In the genomic region with DNA sequence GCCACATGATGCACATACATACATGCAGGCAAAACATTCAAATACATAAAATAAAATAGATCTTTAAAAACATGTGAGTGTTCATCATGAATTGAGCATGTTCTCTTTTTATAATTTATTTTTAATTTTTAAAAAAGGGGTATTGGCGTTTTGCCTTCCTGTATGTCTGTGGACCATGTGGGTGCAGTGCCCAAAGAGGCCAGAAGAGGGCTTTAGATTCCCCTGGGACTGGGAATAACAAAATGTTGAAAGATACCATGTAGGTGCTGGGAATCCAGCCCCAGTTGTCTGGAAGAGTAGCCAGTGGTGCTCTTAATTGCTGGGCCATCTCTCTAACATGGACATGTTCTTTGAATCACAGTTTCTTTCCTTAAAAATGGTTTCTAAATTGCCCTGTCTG, we compare ENCODE assay signal across 15 mouse cellular contexts.
DNase-seq lines count a peak whose midpoint lies in the region; ATAC-seq and TF ChIP-seq lines count a peak whose summit lies in the region.
"Had no signal": no experiment of that assay in that cellular context is flagged by ENCODE, and none has a peak within 500 bp of the region (broad histone marks: within the 10 kb centered on the region; RNA-seq: fewer than 3 reads in every experiment).

No protein-coding gene starts in this region.

- no peaks in the 10 kb centered on the region for H3K4me1 ChIP-seq in liver, postnatal 0 days (ENCODE audit: insufficient read depth)
- no peaks in the 10 kb centered on the region for H3K4me1 ChIP-seq in liver, embryonic 11.5 days (replicated peaks; ENCODE audit: control insufficient read depth, insufficient read depth, low read length)
- H3K4me1 ChIP-seq: embryonic facial prominence, embryonic 15.5 days had no signal

- intact Hi-C loops in gastrocnemius, adult 2 months (cut with DNase I), result no loop called here

- no peak for TF ChIP-seq EP300 in liver, postnatal 0 days (IDR thresholded peaks at IDR 0.05; ENCODE audit: low read depth)

- H3K9ac ChIP-seq in liver, postnatal 0 days (replicated peaks), result no peak overlapping the region
- no peak overlapping the region for H3K9ac ChIP-seq in liver, embryonic 11.5 days (ENCODE audit: low read depth, low read length)
- H3K9ac ChIP-seq: embryonic facial prominence, embryonic 15.5 days had no signal

- H3K4me2 ChIP-seq in liver, postnatal 0 days (ENCODE audit: low read depth, low read length), result no peak overlapping the region
- no peak overlapping the region for H3K4me2 ChIP-seq in liver, embryonic 11.5 days
- H3K4me2 ChIP-seq: embryonic facial prominence, embryonic 15.5 days had no signal

- no peak for ATAC-seq in liver, postnatal 0 days
- no peak for ATAC-seq in liver, embryonic 11.5 days (replicated peaks; ENCODE audit: low FRiP score)
- ATAC-seq: forebrain, embryonic 16.5 days had no signal

- DNase-seq in gastrocnemius, adult 2 months, result no peak
- DNase-seq in gastrocnemius, postnatal 4 days (ENCODE audit: low spot score in 2 of 2), result no peak
- DNase-seq in liver, postnatal 0 days, result no peak
- DNase-seq in liver, embryonic 11.5 days (ENCODE audit: low spot score), result no peak
- DNase-seq in B cell, adult 2 months, result peak; percentile 43 to 50
- peak; percentile 48 for DNase-seq in ZHBTc4 (ENCODE audit: low read depth, low spot score)
- no peak for DNase-seq in embryo, embryonic 10.5 days (ENCODE audit: low spot score)
- no peak for DNase-seq in ovary, postnatal 14 days (ENCODE audit: low spot score)
- DNase-seq: cerebellum, postnatal 36 days; heart, postnatal 10 days; kidney, adult 18-20 months; layer of hippocampus, adult 9-11 months; spleen, adult 18-20 months had no signal

- no peak overlapping the region for H3K27ac ChIP-seq in gastrocnemius, adult 2 months
- H3K27ac ChIP-seq in liver, postnatal 0 days (ENCODE audit: low read depth), result no peak overlapping the region
- no peak overlapping the region for H3K27ac ChIP-seq in liver, embryonic 11.5 days (ENCODE audit: low read depth, low read length)
- H3K27ac ChIP-seq: embryonic facial prominence, embryonic 15.5 days had no signal

- H3K4me3 ChIP-seq in gastrocnemius, adult 2 months, result no peak overlapping the region
- no peak overlapping the region for H3K4me3 ChIP-seq in liver, postnatal 0 days (ENCODE audit: low read depth, low read length)
- H3K4me3 ChIP-seq in liver, embryonic 11.5 days (ENCODE audit: low read depth, low read length), result no peak overlapping the region
- H3K4me3 ChIP-seq: embryonic facial prominence, embryonic 15.5 days had no signal

- H3K36me3 ChIP-seq in liver, postnatal 0 days (replicated peaks; ENCODE audit: insufficient read depth, low read length), result peaks cover 10% of the 10 kb centered on the region; the same call in 1 of the 2 replicates
- peaks cover 7% of the 10 kb centered on the region; the same call in 1 of the 2 replicates for H3K36me3 ChIP-seq in liver, embryonic 11.5 days (ENCODE audit: control insufficient read depth, insufficient read depth, low read length)
- H3K36me3 ChIP-seq: embryonic facial prominence, embryonic 15.5 days had no signal

- H3K27me3 ChIP-seq in liver, postnatal 0 days (ENCODE audit: insufficient read depth, low read length), result no peaks in the 10 kb centered on the region
- H3K27me3 ChIP-seq in liver, embryonic 11.5 days (replicated peaks; ENCODE audit: control insufficient read depth, insufficient read depth, low read length), result no peaks in the 10 kb centered on the region
- H3K27me3 ChIP-seq: embryonic facial prominence, embryonic 15.5 days had no signal

- 86% methylated on average over 1 of the region's 1 CpGs for WGBS in liver, postnatal 0 days (ENCODE audit: insufficient replicate concordance)
- 86% methylated on average over 1 of the region's 1 CpGs for WGBS in liver, embryonic 11.5 days

- no peaks in the 10 kb centered on the region for H3K9me3 ChIP-seq in liver, postnatal 0 days (ENCODE audit: low read length)
- no peaks in the 10 kb centered on the region for H3K9me3 ChIP-seq in liver, embryonic 11.5 days (ENCODE audit: control insufficient read depth, low read length)
- H3K9me3 ChIP-seq: embryonic facial prominence, embryonic 15.5 days had no signal

- peak; percentile 53 for TF ChIP-seq CTCF in gastrocnemius, adult 2 months (IDR thresholded peaks at IDR 0.05)
- TF ChIP-seq CTCF in liver, postnatal 0 days (IDR thresholded peaks at IDR 0.05; ENCODE audit: low read depth), result peak; percentile 45

Comparison
In these comparisons a context has a peak if more than half of its experiments do, and no peak if none do; other contexts are left out.
1. DNase-seq: peak in B cell, adult 2 months (2 of 2) and ZHBTc4 (single experiment); none in gastrocnemius, adult 2 months (single experiment), gastrocnemius, postnatal 4 days (0 of 2), liver, postnatal 0 days (single experiment), liver, embryonic 11.5 days (single experiment), embryo, embryonic 10.5 days (single experiment) and ovary, postnatal 14 days (single experiment).